Mouse (Mus musculus) bone marrow macrophage, adult 2 months (primary cell): ENCODE measurements around the gene Eif4e3.

Experiments used
- CTCF ChIP-seq: IDR thresholded peaks from 2 replicates; pipeline ENCODE4 v1.5.1; 2012; ENCODE audit warnings: low read depth, mild to moderate bottlenecking, low read length, moderate library complexity
- POLR2A ChIP-seq: IDR thresholded peaks from 2 replicates; pipeline ENCODE4 v1.6.1; 2012; ENCODE audit warnings: mild to moderate bottlenecking, low read depth, low read length, borderline replicate concordance

DNA sequence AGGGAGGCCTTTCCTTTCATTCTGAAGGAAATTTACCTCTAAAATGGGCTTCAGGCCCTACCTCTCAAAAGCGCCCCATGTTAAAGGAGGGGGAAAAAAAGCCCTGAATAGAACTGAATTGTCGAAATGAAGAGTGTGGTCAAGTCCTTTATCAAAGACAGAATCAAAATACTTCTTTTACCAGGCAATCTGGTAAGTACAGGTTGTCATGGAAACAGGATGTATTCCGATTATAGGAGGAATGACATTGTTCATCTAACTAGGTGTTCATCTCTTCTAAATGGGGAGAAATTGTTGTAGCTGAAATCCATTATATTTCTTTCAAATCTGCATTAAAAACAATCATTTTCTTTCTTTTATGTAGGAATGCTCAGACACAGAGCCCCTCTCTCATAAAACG lies 7.9 kb upstream of the Eif4e3 start:
- TF ChIP-seq CTCF (no peak), POLR2A (no peak)
